Mouse (Mus musculus) duodenum, adult 2 months (tissue): ENCODE data around the gene Gm20388. TPM values are rescaled to one million over a fixed set of nuclear protein-coding genes. Genes with fewer than 3 reads are reported as not detected.

Experiments used
- polyA plus RNA-seq: library from polyadenylated mRNA; depleted of rRNA; stranded (reverse); fragments of >200 nt; gene quantifications from 2 replicates; pipeline ENCODE4 v1.2.3, GENCODE M21; 2012; ENCODE audit warnings: low replicate concordance

Gene Gm20388
- polyA plus RNA-seq, 1 experiment, result 43.1 TPM

DNA sequence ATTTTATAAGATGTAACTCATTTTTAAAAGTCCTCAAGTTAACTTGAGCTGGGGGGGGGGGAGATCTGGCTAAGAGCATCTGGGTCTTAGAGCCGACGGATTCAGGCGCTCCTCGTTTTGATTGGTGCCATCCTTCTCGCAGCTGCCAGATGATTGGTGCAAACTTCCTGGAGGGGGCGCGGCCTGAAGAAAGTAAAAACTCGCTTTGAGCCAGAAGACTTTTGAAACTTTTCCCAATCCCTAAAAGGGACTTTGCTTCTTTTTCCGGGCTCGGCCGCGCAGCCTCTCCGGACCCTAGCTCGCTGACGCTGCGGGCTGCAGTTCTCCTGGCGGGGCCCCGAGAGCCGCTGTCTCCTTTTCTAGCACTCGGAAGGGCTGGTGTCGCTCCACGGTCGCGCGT lies 1205.3 kb downstream of the Gm20388 start, which contains the start of gene Foxc2:
Gene Foxc2 (plus strand): TSS at position 224 of the 400 bp plus-strand sequence.

DNA sequence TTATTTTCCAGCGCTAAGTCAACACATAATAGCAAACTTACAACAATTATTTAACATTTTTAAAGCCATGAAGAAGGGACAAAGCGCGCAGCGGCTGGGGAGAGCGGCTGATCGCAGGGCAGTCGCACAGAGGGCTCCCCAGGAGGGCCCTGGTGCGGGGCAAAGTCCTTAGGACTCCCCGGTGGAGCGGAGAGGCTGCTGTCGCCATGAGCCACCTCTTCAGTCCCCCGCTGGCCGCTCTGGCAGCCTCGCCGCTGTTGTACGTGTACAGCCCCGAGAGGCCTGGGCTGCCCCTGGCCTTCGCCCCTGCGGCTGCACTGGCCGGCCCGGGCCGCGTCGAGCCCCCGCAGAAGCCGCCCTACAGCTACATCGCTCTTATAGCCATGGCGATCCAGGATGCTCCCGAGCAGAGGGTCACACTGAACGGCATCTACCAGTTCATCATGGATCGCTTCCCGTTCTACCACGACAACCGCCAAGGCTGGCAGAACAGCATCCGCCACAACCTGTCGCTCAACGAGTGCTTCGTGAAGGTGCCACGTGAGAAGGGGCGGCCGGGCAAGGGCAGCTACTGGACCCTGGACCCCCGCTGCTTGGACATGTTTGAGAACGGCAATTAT lies 1217.2 kb downstream of the Gm20388 start, which contains the start of gene Foxl1:
Gene Foxl1 (plus strand): TSS at position 185 of the 620 bp plus-strand sequence.

DNA sequence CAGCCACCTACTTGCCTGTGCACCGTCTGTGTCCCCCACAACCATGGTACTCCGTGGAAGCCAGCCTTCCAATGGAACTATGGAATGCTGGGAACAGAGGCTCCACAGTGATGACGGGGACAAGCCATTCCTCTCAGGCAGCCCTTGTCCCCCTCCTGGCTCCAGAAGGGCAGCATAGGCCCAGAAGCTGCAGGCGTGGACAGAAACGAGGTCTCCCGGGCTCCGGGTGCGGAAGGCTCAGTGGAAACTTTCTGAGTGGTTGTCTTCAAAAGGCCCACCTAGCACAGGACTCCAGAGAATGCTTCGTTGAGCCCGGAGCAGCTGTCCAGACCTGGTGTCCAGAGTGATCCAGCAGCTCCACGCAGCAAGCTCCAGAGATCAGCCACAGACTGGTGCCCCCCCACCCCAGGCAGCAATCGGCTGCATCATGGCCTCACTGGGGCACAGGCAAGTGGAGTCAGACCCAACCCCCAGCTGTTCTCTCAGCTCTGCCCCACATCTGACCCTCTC lies 1633.7 kb downstream of the Gm20388 start, which contains the start of gene 1700018B08Rik:
Gene 1700018B08Rik (minus strand): TSS at position 45 of the 510 bp plus-strand sequence.

DNA sequence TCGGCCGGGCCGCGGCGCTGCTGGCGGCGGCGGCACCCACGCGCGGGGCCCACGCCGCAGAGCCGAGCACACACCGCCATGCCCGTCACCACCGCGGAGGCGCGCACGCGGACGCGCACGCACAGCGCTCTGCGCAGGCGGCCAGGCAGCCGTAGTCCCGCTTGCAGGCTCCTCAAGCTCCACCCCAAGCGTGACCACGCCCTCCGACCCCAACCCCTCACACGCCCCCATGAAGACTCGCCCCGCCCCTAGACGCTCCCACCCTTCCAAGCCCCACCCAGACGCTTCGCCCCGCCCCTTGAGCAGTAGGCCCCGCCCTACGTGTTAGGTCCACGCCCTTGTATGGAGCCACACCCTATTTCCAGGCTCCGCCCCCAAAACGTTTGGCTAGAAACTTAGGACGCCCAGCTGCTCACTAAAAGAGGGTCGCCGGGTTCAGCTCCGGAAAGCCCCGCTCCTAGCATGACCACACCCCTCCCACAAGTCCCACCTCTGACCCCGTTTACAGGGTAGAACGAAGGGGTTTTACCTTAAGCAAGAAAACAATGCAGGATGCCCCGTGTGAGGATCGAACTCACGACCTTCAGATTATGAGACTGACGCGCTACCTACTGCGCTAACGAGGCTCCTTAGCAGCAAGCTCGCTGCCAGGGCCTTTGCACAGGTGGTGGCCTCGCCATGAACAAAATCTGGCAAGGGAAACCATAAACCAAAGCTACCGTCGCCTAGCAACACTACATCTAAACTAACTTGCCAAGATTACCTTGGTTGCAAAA lies 1668.2 kb downstream of the Gm20388 start, which contains the start of gene Fbxo31:
Gene Fbxo31 (minus strand): TSS at position 131 of the 776 bp plus-strand sequence.

DNA sequence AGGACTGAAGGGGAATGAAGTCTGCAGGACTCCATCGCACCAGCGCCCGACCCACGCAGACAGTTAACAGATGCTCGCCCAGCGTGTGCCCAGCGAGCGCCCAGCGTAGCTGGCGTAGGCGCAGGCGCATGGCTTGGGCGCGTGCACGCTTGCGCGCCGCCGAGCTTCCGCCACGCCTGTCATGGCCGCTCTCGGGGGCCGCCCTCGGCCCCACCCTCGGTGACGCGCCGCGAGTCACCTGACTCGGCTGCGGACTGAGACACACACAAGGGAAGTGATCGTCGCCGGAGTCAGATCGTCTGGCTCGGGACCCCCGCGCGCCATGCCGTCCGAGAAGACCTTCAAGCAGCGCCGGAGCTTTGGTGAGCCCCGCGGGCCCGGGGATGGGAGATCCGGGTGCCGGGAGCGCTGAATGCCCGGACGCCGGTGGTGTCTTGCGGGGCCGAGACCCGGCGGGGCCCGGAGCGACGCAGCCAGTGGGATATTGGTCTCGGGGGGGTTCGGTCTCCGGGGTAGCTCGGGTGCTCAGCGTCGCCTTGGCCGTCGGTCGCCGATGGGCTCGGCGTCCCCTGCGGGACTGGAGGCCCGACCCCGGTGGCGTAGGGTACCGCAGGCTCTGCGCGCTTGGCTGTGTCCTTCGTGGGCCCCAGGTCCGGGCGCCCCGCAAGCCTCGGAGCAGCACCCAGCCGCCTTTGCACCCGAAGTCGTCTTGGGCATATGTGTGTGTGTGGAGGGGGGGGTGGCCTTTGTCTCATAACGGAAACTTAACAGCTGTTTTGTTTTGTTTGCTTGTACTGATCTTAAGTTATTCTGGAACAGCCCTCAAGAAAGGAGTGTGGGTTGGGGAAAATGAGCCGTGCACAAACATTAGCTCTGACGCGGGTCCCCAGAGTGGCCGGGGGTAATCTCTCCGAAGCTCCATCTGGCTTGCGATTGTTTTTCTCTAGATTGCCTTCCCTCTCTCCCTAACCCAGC lies 1679.8 kb downstream of the Gm20388 start, which contains the start of gene Map1lc3b:
Gene Map1lc3b (plus strand): TSS at position 159 of the 975 bp plus-strand sequence.

DNA sequence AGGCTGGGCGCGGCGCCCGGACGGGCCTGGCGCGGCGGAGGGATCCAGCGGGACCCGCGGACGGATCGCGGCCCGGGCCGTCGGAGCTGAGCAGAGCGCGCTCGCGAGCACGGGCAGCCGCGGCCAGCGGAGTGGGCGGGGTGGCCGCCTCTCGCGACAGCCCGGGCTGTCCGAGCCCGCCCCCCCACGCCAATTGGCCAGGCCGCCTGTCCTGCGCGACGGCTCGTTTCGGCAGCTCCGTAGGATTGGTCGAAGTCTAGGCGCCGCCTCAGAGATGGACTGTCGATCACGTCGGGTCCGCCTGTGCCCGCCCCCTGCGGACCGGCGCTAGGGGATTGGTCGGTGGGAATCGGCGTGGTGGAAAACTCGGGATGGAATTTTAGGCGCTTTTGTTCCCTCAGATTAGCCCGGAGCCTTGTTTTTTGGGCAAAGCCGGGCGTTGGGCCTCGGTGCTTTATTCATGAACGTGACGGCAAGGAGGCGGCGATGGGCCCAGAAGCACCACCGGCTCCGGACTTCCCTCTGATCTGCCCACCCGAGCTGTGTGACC lies 1742.2 kb downstream of the Gm20388 start, which contains the start of gene Zcchc14:
Gene Zcchc14 (minus strand): TSS at position 128 of the 550 bp plus-strand sequence.

DNA sequence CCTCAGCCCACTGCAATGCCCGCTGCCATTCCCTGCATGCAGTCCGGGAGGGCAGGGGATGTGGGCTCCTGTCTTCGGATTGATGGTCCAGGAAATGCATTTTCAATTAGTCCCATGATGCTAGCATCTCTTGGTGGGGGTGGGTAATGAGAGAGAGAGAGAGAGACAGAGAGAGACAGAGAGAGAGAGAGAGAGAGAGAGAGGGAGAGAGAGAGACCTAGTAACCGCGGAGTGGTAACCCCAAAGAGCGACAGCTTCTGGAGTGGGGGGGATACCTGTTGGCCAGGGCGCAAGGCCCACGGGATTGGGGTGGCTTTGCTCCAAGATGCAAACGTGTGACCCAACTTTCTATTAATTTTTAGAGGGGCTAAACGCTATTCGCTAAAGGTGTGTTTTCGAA lies 1818.7 kb downstream of the Gm20388 start, which contains the start of gene Jph3:
Gene Jph3 (plus strand): TSS at position 301 of the 400 bp plus-strand sequence.

DNA sequence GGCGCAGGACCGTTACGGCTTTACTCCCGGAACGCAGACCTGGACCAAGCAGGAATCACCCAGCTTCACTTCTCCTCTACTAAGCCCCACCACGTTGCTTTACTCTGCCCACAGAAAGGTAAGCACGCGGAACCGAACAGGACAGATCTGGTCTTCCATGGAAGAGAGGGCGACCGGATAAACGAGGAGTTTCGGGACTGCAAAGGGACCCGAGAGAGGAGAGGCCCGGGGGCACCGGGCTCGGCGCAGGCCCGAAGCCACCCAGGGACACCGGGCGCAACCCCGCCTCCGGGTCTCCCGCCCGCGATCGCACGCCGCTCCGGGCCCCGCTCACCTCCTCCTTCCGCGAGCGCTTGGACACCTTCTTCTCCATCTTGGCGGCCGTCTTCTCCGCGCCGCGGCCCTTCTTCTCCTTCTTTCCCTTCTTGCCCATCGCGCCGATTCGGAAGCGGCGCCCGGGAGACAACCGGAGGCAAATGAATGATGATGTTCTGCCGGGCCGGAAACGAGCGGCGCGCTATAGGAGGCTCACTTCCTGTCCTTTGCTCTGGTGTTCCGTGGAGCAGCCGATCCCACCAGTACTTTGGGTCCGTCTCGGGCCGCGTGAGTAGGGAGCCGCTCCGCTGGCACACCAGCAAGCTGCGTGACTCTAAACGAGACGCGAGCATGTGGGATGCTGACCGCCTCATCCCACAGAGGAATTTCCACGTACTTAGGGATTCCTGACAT lies 1918.6 kb downstream of the Gm20388 start, which contains the start of gene Klhdc4:
Gene Klhdc4 (minus strand): TSS at position 522 of the 729 bp plus-strand sequence.

DNA sequence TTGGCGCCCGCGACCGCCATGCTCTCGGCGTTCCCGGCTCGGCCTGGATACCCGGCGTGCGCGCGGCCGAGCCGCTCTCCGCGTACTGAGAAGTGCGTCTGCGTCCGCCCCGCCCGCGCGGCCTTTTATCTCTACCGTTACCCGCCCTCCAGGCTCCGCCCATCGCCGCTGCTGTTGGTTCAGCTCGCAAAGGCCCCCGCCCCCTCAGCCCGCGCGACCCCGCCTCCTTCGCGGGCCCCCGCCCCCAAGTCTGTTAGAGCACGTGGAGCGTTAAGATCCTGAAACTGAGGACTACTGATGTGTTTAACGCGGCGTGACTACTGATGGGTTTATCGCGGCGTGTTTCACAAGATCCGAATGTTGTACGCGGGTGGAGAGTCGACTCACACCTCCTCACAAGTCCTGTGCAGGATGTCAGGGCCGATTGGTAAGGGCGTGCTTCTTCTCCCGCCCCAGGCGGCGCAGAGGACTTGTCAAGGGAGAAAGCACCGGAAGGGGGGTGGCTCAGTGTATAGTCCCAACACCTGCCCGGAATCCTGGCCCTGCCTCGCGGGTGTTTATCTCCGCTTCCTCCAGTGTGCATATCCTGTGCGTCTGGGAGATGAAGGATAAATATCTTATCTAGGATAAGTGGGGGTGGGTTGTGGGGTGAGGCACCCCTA lies 1997.1 kb downstream of the Gm20388 start, which contains the start of gene Slc7a5:
Gene Slc7a5 (minus strand): TSS at position 108 of the 662 bp plus-strand sequence.

DNA sequence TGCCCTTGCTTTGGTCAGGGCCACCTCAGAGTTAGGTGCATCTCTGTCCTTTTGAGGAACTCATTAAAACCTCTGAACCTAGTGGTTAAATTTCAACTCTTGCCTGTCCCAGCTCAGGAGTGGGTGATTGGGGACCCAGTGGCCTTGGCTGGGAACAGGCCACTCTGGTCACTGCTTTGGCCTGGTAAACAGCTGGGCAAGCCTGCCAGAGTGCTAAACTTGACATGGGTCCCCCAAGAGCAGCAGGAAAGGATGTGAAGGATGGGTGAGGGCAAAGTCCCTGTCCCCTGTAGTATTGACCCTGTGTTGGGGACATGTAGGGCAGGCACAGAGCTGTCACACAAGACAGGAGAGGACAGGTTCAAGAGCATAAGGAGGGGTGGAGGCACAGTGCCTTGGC lies 2034.2 kb downstream of the Gm20388 start, which contains the start of gene Car5a:
Gene Car5a (minus strand): TSS at position 74 of the 400 bp plus-strand sequence.

DNA sequence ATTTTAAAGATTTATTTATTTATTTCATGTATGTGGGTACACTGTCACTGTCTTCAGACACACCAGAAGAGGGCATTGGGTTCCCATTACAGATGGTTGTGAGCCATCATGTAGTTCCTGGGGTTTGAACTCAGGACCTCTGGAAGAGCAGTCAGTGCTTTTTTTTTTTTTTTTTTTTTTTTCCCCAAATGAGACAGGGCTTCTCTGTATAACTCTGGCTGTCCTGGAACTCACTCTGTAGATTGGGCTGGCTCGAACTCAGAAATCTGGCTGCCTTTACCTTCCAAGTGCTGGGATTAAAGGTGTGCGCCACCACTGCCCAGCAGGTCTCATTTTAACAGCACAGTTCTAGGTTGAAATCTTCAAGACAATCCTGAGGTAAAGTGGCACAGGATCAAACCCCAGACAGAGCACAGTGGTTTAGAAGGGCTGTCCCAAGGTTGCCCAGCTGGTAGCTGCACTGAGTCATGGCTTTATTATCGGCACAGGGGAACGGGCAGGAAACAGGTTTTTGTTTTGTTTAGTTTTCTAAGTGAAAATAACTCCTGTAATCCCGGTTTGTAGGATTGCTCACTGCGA lies 2038.7 kb downstream of the Gm20388 start, which contains the start of gene Banp:
Gene Banp (plus strand): TSS at position 529 of the 579 bp plus-strand sequence.

DNA sequence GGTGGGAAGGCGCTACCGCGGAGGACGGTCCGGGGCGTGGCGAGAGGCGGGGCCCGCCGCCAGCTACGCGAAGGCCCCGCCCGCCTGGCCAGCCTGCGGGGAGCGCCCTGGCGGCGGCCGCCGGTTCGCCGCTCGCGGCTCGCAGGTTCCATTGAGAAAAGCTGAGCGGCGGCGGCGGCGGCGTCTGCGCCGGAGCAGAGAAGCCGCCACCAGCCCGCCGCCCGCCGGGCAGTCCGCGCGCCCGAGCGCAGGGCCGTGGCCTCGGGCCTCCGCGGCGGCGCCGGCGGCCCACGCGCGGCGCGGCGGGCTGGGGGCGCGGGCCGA lies 2371.4 kb downstream of the Gm20388 start, which contains the start of gene Zfpm1:
Gene Zfpm1 (plus strand): TSS at position 107 of the 324 bp plus-strand sequence.

DNA sequence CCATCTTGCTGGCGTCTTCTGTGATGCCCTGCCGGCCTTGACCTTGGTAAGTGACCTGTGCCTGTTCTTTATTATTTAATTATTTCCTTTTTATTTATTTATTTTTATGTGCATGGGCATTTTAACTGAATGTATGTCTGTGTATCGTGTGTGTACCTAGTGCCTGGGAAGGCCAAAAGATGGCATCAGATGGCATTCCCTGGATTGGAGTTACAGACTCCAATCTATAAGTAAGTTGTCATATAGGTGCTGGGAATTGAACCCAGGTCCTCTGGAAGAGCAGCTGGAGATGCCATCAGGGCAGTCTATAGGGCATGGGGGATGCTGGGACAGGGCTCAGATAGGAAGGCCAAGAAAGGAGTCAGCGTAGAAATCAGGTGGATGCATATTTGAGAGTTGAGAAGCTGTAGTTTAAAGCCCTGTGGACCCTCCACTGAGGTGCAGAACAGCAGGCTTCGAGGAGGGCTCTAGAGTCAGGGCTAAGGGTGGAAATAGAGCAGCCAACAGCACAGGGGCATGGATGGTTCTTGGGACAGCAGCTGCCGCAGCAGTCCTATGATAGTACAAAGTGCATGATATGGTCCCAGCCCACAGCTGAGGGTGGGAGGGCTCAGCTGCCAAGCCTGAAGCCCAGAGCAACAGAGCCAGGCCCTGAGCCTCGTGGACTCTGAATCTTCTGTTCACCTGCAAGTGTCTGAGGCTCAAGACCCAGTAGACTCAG lies 2450.2 kb downstream of the Gm20388 start, which contains the start of gene Trhr2:
Gene Trhr2 (minus strand): TSS at position 51 of the 721 bp plus-strand sequence.

DNA sequence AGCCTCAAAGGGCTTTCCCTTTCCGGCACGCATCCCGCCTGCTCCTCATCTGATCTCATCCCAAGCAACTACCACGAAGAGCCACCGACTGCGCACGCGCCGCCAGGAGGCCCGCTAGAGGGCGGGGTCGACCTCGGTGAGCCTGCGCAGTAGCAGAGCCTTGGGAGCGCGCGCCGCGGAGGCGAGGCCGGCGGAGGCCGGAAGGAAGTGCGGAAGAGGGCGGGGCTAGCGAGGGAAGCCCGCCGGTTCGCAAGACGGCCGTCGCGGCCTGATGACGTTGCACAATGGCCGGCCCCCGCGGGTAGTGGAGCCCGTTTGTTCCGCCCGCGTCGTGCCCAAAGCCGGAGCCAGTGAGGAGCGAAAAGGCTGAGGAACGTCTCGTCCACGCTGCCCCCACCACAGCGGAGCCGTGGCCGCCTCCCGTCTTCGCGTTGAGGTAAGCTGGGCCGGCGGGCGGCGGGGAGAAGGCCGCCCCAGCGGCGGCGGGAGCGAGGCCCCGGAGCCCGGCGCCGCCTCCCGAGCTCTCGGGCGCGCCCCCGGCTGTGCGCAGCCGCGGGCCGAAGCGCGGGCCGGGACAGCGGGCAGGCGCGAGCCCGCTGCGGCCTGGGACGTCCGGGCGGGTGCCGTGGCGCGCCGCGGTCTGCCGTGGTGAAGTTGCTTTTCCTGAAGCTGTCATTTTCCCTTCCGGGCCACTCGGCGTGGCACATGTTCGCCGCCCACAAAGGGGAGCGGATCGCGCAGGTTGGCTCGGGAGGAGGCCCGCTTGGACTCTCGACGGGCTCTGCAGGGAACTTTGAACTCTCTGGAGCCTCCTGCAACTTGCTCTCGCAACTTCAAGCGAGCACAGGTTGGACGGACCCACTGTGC lies 2466.0 kb downstream of the Gm20388 start, which contains the start of gene Zc3h18:
Gene Zc3h18 (plus strand): TSS at position 245 of the 867 bp plus-strand sequence.

DNA sequence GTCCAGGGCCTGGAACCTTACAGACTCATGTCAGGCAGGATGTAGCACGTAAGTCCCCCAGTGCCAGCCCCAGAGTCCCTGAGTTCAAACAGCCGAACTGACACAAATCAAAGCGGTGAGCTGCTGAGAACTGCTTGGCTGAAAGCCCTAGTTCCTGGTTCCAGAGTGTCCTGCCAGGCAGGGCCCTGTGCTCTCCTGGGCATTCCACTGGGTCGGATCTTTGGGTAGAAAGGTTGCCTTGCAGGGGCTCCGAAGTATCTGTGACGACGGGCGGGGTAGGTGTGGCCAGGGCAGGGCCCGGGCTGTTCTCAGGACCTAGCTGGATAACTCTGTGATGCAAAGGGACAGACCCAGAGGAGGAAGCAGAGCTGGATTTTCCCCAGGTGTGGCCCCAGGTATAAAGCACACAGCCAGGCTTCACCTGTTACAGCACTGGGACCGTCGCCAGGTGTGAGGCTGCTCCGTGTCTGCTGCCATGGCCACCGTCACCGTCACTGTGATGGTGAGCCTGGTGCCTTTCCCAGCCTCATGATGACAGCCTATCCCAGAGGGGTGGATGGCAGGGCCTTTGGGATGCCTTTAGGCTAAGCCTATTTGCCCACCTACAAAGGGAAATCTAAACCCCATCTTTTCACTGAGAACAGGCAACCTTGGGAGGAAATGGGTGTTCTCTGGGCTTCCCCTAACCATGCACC lies 2510.9 kb downstream of the Gm20388 start, which contains the start of gene Il17c:
Gene Il17c (plus strand): TSS at position 645 of the 695 bp plus-strand sequence.

DNA sequence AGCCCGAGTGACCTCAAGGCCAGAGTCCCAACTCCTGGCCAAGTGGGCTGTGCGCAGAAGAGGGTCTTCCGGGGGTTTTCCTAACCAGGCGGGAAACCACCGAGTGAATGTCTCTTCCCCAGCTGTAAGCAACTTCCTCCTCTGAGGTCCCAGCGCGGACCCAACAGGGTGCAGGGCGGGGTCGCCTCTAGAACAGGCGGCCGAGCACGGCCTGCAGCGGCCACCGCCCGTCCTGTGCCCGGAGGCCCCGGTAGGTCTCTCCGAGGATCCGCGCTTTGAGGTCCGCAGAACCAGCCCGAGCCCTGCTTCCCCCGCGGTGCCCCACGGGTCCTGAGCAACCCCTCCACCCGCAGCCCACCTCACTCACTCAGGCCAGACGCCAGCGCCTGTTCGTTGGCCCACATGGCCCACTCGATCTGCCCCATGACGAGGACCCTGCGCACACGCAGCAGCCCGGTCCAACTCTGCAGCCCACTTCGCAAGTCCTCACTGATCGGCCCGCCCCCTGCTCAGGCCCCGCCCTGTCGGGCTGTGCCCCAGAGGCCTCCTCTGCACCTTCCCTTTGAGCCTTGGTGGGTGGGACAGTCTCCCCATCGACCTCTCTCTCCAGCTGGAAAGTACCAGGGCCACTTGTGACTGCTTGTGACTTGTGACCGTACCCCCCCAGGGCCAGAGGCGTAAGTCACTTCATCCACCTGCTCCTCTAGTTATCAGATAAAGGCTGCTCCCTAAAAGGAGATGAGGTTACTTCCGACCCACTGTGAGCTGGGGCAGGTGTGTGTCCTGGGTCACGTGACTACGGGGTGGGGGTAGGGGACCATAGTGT lies 2522.0 kb downstream of the Gm20388 start, which contains the start of gene Cyba:
Gene Cyba (minus strand): TSS at position 488 of the 826 bp plus-strand sequence.

